Mouse (Mus musculus) left cerebral cortex, adult 2 months (tissue): ENCODE data around the gene Phactr2. TPM values are rescaled to one million over a fixed set of nuclear protein-coding genes. Genes with fewer than 3 reads are reported as not detected.

Source experiments
- DNase-seq, 2 experiments: peaks; one replicate each; pipeline ENCODE4 v3.0.0; 2021 to 2022; ENCODE audit warnings: low spot score in 2 of 2, mixed read lengths in 1 of 2; ENCODE audit errors: extremely low spot score in 1 of 2
- H3K27ac ChIP-seq: fragments of 200-600 bp; 2 replicates; pipeline ENCODE4 v1.8.1; 2022
- H3K4me3 ChIP-seq: fragments of 200-600 bp; 2 replicates; pipeline ENCODE4 v1.8.1; 2022
- CTCF ChIP-seq: fragments of 200-600 bp; IDR thresholded peaks from 2 replicates; pipeline ENCODE4 v1.8.1; 2022; ENCODE audit warnings: antibody characterized with exemption, mild to moderate bottlenecking, moderate library complexity
- intact Hi-C: fragments of 180-260 bp; cut with DNase I; formaldehyde crosslinking; loops from one replicate; pipeline ENCODE4 v1.15.1; 2025
- total RNA-seq, 2 experiments: library from RNA; stranded (reverse); gene quantifications; 2 replicates each; pipeline ENCODE4 v1.2.3; 2021

Phactr2 gene
- total RNA-seq, 2 experiments from 2014 or later, result 28.8 to 31.5 TPM

DNA sequence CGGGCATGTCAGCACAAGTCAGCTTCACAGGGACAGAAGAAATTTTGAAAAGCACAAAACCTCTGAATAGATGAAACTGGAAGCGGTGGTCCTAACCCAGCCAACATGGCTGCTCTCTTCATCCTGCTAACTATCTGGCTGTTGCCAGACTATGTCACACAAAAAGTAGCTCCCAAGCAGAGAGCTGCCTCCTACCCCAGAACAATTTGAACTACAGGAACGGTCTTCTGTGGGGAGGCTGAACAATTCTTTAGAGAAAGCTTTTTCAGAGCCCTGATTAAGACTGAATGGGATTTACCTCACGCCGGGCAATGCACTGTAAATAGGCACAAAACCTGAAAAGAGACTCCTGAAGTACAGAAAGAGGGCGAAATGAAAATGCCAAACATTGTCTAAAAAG lies 162.6 kb downstream of the Phactr2 start:
- intact Hi-C loops, result no loop called here
- TF ChIP-seq CTCF, result no peak

DNA sequence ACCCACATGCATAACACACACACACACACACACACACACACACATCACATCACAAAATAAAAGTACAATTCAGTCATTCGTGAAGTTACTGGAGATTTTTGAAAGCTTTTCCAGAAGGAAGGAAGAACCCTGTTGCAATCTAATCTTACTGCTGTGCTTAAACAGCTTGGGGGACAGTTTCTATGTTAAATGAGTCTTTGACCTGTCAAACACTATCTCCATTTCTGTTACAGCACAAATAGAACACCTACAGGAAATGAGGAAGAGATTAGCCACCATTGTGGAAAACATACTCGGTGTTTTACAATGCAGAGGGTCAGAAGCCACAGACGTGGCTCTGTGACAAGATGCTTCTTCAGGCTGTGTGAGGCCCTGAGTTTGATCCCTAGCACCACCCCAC lies 164.1 kb downstream of the Phactr2 start:
- Histone ChIP-seq H3K27ac (no peak overlapping the region), H3K4me3 (no peak overlapping the region)
- intact Hi-C loops, result no loop called here
- DNase-seq, result no peak
- no peak for TF ChIP-seq CTCF

More for the DNA sequence above, 162.6 kb downstream of the Phactr2 start:
- H3K27ac ChIP-seq, result no peak overlapping the region
- DNase-seq, result no peak
- no peak overlapping the region for H3K4me3 ChIP-seq

- Histone ChIP-seq H3K4me3 (no peak overlapping the region), H3K27ac (no peak overlapping the region)
- DNase-seq, result no peak
- no peak for TF ChIP-seq CTCF
- intact Hi-C loops, result no loop called here
These were observed 169.5 kb downstream of the Phactr2 start for GRCm38 (mm10) chr10:13304641-13305241.

DNA sequence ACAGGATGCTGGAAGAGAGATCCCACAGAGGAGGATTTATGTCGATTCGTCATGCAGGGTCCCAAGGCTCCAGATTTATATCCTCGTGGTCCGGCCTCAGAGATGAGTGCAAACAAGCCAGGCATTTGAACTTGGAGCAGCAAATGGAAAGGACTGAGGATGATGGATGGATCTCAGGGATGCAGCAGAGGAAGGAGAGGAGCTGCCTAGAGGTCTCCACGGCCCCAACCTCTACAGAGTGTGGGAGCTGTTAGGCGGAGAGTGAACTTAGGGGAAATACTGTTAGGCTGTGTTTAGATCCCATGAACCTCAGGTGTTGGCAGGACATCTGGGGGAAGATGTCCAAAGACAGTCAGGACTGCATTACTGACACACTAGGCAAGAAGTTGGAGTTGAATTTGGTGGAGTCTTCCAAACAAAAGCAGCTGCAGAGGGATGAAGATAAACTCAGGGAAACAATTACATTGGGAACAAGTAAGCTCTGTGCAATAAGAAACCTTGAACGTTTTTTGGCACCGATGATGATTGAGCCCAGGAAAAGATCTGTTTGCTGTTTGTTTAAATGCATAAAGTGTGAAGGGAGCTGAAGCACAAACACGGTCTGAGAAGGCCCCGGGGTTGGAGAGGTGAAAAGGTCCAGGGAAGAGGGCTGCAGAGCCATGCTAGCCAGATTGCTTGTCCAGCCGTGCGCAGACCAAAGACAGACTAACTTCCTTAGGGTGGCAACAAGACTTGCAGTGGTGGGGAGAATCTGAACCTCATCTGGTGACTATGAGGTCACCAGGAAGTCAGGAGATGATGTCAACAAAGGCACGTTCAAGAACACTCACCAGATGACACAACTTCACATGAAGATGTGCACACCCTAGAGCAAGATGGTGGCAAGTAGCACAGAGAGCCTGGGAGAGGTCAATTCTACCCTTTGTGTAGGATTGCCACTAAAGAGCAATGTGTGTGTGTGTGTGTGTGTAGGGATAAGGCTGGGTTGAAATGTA lies 170.6 kb downstream of the Phactr2 start:
- TF ChIP-seq CTCF, result no peak
- DNase-seq, result no peak
- H3K27ac ChIP-seq, result no peak overlapping the region
- intact Hi-C loops, result no loop called here
- H3K4me3 ChIP-seq, result no peak overlapping the region

DNA sequence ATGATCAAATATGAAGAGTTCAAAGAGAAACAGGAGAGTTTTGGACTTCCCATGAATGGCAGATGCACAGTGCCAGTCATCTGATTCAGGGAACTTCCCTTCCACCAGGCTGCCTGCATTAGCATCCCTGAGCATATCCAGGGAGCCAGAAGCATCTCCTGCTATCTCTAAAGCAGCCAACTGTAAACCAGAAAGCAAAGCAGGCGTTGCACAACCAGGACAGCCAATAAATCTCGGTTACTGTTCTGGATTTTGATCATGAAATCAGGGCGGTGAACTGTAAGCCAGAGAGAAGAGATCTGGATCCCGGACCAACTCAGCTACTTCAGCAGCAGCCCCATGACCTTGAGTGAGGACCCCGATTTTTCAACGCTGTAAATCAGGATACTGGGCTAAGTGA lies 173.6 kb downstream of the Phactr2 start:
- TF ChIP-seq CTCF, result no peak
- no peak overlapping the region for H3K27ac ChIP-seq
- no peak for DNase-seq
- intact Hi-C loops, result no loop called here
- H3K4me3 ChIP-seq, result no peak overlapping the region

DNA sequence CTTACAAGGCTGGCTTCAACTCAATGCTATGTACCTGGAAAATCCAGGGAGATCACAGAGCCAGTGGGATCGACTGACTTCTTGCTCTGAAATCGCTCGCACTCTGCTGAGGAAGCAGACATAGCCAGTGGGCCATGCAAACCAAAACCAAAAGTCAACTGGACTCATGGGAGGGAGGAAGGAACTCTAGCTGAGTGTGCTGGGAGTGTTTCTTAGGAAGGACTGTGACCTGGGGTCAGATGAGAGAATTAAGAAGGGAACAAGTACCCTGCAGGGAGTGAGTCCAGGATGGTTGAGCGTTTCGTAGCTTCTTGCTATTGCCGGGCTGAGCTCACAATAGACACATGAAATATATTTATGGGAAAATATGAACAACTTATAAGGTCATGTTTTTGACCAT lies 174.0 kb downstream of the Phactr2 start:
- Histone ChIP-seq H3K4me3 (no peak overlapping the region), H3K27ac (no peak overlapping the region)
- no peak for TF ChIP-seq CTCF
- no peak for DNase-seq
- intact Hi-C loops, result no loop called here

GRCm38 (mm10) chr10:13294886-13295285 lies 179.3 kb downstream of the Phactr2 start:
- TF ChIP-seq CTCF, result no peak
- DNase-seq, result no peak
- H3K4me3 ChIP-seq, result no peak overlapping the region
- H3K27ac ChIP-seq, result no peak overlapping the region
- intact Hi-C loops, result no loop called here

GRCm38 (mm10) chr10:13292026-13292425 lies 182.2 kb downstream of the Phactr2 start:
- TF ChIP-seq CTCF, result no peak
- intact Hi-C loops, result no loop called here
- no peak overlapping the region for H3K27ac ChIP-seq
- H3K4me3 ChIP-seq, result no peak overlapping the region
- no peak for DNase-seq

DNA sequence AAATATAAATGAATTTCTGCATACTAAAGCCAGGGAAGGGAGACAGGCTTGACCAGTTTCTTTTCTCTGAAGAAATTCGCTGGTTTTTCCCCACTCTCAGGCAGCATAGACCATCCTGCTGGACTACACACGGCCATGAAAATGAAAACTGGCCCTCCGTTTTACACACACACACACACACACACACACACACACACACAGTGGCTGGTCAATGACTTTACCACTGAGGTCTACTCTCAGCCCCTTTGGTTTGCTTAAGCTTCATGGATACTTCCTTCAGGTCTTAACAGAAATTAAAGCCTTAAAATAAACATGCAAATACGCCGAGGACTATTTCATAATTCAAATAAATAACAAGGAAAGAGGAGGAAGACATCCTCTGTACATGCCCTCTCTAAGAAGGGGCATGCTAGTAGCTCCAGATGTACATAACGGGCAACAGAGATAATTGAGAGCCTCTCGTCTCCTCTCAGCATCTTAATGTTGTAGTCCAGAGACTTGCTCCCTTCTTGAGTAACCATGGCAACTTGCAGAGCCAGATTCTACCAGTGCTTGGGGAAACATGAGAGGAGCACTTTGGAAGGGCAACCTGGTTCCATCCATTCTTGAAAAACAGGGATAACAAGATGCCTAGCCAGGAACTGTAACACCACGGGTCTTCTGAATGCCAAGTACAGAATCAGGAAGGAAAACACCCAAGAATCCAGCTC lies 184.8 kb downstream of the Phactr2 start:
- DNase-seq, result no peak

GRCm38 (mm10) chr10:13288296-13288695 lies 185.9 kb downstream of the Phactr2 start:
- H3K27ac ChIP-seq, result no peak overlapping the region
- DNase-seq, result no peak
- no peak overlapping the region for H3K4me3 ChIP-seq
- intact Hi-C loops, result no loop called here
- no peak for TF ChIP-seq CTCF

More for the DNA sequence above, 184.8 kb downstream of the Phactr2 start:
- Histone ChIP-seq H3K4me3 (no peak overlapping the region), H3K27ac (no peak overlapping the region)
- intact Hi-C loops, result no loop called here
- no peak for TF ChIP-seq CTCF

DNA sequence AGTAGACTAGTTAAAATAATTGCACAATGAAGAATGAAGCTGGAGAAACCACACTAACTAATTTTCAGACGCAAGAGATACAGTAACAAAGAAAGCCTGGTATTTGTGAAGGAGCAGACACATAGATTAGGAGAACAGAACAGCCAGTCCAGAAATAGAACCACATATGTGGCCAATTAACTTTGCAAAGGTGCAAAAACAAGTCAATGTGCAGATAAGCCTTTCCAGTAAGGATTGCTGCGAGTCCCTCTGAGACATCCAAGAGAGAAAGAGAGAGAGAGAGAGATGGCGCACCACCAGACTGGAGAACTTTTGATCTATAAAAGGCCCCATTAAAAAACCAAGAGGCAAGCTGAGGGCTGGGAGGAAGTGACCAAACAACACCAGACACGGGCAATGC lies 190.8 kb downstream of the Phactr2 start:
- no peak for TF ChIP-seq CTCF
- Histone ChIP-seq H3K27ac (no peak overlapping the region), H3K4me3 (no peak overlapping the region)
- DNase-seq, result no peak
- intact Hi-C loops, result no loop called here

- intact Hi-C loops, result no loop called here
- Histone ChIP-seq H3K27ac (no peak overlapping the region), H3K4me3 (no peak overlapping the region)
- no peak for DNase-seq
- TF ChIP-seq CTCF, result no peak
These were observed 193.8 kb downstream of the Phactr2 start for GRCm38 (mm10) chr10:13280298-13280853.
